Mouse (Mus musculus): ENCODE data around the gene Crisp2. TPM values are rescaled to one million over a fixed set of nuclear protein-coding genes. Genes with fewer than 3 reads are reported as not detected.

Crisp2 gene
- total RNA-seq, 2 experiments from 2014 or later, result not detected

Other genes with a start within 250 kb of the Crisp2 start
- gene Esp6, start 245.5 kb downstream of the Crisp2 start, total RNA-seq (2021), result not detected
- gene Esp4, start 208.4 kb downstream of the Crisp2 start, total RNA-seq (2021), result not detected
- not detected for gene Esp3, start 174.9 kb downstream of the Crisp2 start, total RNA-seq (2021)
- gene Esp1, start 79.9 kb downstream of the Crisp2 start, total RNA-seq (2021), result not detected
- gene Rhag, start 4.1 kb upstream of the Crisp2 start, total RNA-seq (2021), result 1 to 10 TPM in 1 of 2 experiments, under 1 TPM in 1; 0.21 to 1.1 TPM
- gene 9130008F23Rik, start 73.6 kb upstream of the Crisp2 start, total RNA-seq (2021), result 1 to 10 TPM in 1 of 2 experiments, under 1 TPM in 1; 0.38 to 1.0 TPM
- gene Glyatl3, start 107.3 kb upstream of the Crisp2 start, total RNA-seq (2021), result not detected
- 10 to 100 TPM; 55.9 to 60.0 TPM for gene Mut, start 127.7 kb upstream of the Crisp2 start, total RNA-seq (2021)
- 10 to 100 TPM; 11.8 to 11.9 TPM for gene Cenpq, start 128.0 kb upstream of the Crisp2 start, total RNA-seq (2021)

All from heart, postnatal 4 days (tissue).